Mouse (Mus musculus) thymus, adult 18-20 months (tissue): ENCODE results near the gene Mamstr.

Experiments
- DNase-seq, 2 experiments: peaks; one replicate each; pipeline ENCODE4 v3.0.0; 2022; ENCODE audit warnings: mixed read lengths in 2 of 2

The Mamstr gene

DNA sequence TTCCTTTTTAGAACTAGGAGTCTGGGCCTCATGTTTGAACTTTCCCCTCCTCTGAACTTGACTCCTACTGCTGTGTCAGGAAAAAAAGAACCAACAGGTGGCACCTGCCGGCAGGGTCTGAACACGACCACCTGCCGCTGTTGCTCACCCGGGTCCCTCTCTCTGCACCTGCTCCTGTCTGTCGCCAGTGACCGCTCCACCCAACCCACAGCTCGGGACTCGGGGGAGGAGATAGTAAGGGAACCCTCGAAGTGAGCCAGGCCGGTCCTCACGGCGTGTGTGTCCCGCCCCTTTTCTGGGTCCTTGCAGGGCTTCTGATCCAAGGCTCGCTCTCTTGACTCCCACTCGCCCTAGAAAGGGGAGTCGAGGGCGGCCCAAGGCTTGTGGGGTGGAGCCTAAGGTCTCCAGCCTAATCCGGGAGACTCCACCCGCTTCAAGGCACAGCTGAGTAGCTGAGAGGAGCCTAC lies at the start of gene Mamstr:
Gene Mamstr, plus strand, starts transcription at position 417 of the 467 bp plus-strand sequence.
- DNase-seq = no peak

DNA sequence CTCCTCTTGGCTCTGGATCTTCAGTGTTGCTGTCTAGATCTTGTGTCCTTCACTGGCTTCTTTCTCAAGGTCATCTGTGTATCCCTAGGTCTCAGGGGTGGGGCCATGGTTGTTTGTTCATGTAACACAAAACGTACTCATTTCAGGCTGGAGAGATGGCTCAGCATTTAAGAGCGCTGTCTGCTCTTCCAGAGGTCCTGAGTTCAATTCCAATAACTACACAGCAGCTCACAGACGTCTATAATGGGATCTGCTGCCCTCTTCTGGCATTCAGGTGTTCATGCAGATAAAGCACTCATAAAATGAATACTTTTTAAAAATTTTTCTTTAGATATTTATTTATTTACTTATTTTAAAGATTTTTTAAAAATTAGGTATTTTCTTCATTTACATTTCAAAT lies 48.9 kb upstream of the Mamstr start:
- no peak for DNase-seq

DNA sequence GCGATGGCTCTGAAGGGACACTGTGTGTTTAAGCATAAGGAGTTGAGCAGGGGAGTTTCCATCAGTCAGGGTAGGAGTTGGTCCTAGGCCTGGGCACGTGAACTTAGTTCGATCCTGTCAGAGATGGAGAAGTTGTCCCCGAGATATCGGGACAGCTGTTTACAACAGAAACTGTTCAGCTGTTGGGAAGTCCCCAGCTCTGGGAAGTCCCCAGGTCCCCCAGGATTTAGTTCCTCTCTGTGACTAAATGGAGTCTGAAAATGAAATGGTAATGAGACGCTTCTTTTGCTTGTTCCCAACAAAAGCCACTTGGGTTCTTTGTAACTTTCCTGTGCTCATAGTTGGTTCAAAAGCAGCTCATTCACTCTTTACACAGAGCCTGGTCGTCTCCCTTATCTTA lies 47.9 kb upstream of the Mamstr start:
- no peak for DNase-seq

DNA sequence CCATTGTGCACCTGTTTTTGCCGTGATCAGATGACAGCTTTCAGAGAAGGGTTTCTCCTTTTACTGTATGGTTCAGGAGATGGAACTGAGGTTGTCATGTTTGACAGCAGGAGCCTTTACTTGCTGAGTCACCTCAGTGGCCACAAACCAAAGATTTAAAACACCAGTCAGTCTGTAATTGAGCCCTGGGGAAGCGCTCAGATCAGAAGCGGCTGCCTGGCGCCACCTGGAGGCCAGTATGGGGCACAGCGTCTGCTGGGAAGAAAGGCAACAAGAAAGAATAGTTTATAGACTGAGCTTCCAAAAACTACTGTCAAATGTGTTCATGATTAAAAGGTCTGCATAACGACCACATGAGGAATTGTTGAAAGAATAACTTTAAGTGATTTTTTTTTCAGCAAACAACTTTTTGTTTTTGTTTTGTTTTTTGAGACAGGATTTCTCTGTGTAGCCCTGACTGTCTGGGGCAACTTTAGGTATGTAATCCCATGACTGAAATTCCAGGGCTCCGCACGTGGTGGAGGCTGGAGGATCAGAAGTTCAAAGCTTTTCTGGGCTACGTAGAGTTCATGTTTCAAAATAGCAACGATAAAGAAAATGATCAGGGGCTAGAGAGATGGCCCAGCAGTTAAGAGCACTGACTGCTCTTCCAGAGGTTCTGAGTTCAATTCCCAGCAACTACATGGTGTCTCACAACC lies 46.5 kb upstream of the Mamstr start:
- peak; percentile 46 to 49 for DNase-seq

DNA sequence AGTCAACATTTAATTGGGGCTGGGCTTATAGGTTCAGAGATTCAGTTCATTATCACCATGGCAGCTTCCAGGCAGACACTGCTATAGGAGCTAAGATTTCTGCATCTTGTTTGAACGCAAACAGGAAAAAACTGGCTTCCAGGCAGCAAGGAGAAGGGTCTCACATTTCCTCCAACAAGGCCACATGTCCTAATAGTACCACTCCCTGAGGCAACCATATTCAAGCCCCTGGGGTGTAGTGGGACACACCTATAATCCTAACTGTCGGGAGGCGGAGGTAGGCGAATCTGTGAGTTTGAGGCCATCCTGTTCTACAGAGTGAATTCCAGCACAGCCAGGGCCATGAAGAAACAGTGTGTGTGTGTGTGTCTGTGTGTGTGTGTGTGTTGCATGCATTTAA lies 44.6 kb upstream of the Mamstr start:
- no peak for DNase-seq

DNA sequence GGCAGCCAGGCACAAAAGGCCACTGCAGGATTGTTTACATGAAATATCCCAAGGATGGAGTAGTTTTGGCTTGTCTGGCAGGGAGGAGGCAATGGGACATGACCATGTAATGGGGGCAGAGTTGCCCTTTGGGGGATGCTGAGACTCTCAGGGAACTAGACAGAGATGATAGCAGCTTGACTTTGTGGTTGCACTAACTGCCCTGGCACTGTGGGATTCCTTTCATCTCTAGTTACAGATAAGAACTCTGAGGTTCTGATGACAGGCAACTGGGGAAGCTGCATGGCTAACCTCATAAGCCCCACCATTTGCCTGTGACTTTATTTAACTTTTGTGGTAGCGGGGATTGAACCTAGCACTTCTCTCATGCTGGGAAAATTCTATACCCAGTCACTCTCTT lies 43.7 kb upstream of the Mamstr start:
- DNase-seq = no peak

DNA sequence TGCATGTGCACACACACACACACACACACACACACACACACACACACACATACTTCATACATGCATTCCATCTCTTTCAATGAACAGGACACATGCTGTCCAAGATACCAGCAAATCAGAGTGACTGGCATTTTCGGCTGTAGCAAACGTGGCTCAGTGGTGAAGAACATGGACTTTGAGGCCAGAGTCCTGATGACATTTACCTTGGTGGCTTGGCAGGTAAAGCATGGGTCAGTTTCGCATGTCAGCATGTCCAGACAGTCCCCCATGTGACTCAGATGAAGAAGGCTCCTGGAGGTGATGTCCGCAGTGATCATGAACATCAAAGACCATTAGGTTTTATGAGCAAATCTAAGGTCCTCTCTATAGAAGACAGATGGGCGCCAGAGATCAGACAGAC lies 42.8 kb upstream of the Mamstr start:
- no peak for DNase-seq

DNA sequence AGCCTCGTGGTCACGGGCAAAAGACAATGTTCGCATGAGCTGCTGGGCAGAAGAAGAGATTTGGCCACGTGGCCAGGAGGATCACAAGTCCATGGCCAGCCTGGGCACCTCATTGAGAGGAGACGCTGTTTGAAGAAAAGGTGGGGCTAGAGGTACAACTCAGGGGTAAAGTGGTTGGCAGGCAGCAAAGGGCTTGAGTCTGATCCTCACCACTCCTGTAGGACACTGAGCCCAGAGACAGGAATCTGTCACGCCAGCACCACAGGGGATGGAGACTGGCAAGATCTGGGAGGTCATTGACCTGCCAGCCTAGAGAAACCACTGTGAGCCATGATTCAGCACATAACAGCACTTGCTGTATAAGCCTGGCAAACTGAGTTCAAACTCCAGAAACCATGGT lies 42.2 kb upstream of the Mamstr start:
- no peak for DNase-seq

DNA sequence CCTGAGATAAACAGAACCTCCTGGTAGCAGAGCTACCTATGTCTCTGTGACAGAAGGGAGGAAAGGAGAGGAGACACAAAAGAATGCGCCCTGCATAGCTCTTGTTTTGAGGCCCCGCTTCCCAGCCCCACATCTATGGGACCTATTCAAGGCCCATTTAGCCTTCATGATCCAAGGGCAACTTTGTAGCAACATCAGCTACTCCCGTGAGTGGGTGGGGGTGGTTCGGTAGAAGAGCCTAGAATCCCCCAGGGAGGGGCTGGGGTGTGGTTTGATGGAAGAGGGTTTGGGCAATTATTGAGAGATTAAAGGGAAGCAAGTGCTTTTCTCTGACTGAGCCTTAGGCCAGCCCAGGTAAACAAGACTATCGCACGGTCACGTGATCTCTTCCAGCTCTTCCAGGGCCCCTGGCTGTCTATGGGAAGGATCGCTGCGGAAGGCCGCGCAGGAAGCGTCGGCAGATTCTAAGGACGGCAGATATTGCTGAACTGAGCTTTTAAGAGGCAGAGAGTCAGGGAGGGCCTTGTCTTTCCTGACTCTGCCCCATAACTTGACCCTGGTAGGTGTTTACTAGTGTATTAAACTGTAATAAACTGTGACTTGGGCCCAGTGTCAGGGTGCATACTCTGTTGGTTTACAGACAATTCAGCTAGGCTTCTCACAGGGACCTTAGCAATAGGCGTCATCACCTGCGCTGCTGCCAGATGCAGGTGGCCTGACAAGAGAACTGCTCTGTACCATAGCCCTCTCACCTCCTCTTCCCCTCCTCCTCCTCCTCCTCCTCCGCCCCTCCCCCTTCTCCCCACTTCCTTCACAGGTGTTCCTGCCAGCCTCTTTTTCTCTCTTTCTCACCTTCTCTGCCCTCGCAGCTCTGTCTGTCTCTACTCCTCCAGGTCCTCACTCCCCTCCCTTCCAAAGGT lies 40.6 kb upstream of the Mamstr start:
- DNase-seq = peak; percentile 55 to 73

DNA sequence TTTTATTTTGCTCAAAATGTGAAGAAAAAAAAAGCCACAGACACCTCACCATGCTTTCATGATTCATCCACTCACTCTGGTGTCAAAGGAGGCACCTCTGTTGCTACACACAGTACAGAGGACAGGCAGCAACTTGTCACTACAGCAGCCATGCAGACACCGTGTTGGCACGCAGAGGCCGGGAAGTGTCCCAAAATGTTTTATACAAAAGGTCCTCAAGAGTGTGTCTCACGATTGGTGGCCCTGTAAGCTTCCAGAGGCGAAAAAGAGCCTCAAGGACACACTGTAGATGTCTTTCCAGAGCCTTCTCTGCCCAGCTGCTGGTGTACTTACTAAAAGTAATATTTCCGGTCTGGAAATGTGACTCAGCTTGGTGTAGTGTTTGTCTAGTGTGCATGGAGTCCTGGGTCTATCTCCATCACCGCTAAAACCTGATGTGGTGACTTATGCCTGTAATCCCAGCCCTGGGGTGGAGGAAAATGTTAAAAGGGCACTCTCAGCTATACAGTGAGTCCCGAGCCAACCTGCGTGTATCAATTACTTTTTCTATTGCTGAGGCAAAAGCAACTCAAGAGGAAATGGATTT lies 34.0 kb upstream of the Mamstr start:
- DNase-seq = no peak

DNA sequence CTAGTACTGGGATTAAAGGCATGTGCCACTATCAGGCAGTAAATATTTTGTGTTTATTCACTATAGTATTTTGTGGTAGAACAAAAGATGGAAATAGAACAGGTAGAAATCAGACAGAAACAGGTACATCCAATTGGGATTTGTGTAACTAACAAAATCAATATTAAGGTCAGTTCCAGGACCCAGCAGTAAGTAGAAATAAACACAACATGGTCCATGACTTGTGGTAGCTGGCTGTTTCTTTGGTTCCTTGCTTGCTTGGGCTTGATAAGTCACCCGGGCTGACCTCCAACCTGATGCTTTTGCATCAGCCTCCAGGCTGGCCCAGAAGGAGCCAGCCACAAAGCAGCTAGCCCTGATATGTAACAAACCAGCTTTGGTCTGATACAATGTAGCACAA lies 30.3 kb upstream of the Mamstr start:
- no peak for DNase-seq

DNA sequence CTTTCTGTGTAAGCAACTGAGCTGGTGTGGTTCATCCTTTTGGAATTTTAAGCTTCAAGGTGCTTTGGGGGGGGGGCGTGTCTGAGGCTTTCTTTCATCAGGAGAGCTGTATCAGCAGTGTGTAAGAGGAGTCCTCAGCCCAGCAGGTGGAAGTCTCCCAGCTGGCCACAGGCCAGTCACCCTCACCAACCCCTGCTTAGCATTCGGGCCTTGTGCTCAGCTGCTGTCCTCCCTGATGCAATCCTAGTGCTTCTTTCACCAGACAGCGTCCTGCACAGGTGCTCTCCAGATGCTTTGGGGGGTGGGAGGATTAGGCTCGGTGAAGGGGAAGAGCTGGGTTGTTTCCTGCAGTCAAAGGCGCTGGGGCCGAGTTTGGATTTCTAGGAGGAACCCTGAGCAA lies 23.5 kb upstream of the Mamstr start:
- no peak for DNase-seq

DNA sequence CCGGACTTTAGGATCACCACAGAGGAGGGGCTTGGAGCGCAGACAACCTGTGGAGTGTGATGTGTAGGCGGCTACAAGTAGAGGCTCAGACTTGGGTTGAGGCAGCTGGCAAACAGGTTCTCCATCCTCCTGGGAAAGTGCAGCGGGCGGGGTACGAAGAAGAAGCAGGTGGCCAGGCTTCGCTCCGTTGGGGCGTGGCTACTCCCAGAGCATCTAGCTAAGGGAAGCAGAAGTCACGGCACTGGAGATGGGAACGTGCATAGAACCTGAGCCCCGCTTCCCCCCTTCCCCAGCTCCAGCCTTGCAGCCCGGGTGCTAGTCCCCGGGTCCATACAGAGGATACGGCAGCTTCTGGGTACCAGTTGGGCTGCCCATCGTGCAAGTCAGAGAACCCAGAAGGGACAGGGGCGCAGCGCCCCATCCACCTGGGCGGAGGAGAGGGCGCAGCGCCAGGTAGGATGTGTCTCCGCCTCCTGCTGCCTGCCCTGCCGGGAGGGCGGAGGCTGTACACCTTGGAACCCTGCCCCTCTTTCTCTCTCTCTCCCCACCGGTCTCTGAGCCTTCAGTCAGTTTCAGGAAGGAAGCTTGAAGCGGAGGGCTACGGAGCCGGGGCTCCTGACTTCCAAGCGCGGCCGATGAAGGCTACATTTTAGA lies 22.6 kb upstream of the Mamstr start, which contains the start of gene Fut1:
Gene Fut1, plus strand, starts transcription at position 248 of the 654 bp plus-strand sequence.
- DNase-seq = no peak

DNA sequence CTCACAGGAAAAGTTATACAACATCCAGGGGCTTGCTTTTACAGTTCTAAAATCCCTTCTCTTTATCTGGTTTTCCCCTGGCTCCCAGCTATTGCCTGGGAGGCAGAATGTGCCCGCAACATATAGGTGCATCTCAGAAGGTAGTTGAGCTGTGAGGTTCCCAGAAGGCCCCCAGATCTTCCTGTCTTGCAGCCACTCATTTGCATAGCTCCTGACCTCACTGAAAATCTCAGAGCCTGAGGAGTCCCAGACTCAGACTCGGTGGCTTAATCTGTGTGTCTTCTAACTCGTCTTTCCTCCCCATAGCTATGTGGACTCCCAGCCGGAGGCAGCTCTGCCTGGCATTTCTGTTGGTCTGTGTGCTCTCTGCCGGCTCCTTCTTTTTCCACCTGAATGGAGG lies 21.5 kb upstream of the Mamstr start:
- no peak for DNase-seq

DNA sequence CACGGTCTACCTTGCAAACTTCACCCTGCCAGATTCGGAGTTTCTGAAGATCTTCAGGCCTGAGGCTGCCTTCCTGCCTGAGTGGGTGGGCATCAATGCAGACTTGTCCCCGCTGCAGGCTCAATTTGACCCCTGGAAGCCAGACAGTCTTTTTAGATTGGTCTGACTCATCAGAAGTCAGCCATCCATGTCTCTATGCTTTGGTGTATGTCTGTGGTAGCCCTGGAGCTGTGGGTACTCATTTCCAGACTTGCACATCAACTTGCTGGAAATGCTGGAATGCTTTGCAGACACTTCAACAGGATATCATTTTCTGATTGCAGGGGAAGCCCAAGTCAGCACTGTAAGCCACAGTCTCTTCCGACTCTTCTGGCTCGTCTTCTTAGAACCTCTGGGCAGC lies 20.2 kb upstream of the Mamstr start:
- no peak for DNase-seq

DNA sequence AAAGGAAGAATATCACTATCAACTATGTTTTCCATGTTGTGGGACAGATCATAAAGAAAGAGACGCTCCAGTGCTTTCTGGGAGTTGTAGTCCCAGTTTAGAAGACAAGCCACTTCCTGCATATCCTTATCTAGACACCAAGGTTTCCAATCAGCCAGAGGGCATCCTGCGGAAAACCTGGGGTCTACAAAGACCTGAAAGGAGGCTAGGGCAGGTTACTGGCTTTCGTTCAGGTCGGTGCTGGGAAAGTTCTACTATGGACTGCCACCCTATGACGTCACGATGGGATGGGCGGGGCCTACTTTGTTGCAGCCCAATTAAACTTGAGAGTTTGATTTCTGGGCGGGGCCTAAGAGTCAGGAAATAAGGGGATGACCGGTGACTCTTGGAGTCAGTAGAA lies 18.3 kb upstream of the Mamstr start, which contains the start of gene Izumo1:
Gene Izumo1, plus strand, starts transcription at position 369 of the 400 bp plus-strand sequence.
- DNase-seq = no peak

DNA sequence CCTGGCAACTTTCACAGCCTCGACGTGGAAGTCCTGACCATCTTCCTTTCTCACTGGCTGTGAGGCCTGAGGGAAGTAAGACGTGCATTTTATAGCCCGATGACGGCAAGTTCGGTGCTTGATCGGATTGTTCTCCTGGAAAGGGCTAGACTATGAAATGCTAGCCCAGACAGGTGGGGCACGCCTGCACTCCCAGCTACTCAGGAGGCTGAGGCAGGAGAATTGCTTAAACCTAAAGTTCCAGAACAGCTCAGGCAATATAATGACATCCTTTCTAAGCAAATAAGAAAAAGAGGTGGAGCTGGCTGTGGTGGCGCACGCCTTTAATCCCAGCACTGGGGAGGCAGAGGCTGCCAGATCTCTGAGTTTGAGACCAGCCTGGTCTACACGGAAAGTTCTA lies 16.3 kb upstream of the Mamstr start:
- no peak for DNase-seq

DNA sequence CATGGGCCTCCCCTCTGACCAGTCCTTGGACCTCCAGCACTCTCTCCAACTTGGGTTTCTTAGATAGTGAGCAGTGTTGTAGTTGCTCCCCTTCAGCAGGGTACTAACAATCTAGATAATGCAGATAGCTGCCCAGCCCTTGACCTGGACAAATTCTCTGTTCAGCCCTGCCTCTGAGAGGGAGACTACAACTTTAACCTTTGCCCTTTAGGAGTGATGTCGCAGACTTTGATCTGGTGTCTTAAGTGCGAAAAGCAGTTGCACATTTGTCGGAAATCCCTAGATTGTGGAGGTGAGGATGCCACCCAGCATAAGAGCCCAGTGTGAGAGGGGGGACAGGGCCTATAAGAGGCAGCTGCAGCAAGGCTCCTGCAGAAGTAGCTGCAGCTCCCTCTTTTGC lies 15.1 kb upstream of the Mamstr start:
- DNase-seq = no peak

DNA sequence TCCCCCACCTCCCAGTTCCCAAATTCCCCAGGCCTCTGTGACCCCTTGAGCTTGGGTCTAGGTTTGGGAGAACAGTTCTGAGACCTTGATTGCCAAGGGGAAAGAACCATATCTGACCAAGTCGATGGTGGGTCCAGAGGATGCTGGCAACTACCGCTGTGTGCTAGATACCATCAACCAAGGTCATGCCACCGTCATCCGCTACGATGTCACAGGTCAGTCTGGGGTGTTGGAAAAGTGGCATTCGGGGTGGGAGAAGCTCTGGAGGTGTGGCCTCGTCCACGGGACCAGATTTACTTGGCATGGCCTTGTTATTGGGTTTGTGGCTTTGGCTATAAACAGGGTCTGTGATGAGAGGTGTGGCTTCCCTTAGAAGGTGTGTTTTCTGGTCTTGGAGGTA lies 14.3 kb upstream of the Mamstr start:
- no peak for DNase-seq

DNA sequence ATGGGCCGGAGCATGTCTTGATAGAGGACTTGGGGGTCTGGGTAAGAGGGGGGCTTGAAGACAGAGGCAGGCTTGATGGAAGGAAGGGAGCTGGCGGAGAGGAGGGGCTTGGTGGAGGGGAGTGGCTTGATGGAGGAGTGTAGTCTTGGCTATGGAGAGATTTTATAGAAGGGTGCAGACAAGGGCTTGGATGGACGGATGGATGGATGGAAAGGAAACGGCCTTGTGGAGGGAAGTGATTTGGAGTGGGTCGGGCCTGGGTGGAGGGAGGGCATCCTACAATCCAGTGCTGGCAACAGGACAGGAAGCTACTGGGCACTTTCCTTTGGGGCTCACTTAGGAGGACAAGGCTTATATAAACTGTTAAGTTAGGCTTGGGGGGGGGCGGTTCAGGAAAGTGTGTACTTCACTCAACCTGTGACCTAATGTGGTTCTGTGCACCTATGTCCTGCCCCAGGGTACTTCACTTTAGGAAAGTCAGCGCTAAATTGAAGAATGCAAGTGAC lies 13.2 kb upstream of the Mamstr start:
- no peak for DNase-seq

DNA sequence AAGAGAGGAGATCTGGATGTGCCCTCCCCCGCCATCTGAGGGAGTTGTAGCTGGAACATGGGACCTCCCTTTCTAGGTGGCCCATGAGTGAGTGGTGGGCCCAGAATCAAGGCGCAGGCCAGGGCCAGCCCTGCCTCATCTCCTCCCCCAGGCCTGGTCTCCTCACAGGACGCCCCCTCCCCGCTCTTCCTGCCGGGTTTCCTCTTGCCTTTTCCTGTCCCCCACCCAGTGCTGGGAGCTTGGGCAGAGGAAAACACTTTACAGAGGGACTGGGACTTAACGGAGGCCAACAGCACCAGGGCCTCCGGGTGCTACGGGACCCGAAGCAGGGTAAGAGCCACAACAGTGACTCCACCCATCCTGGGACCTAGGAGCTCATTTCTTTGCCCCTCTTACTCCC lies 12.5 kb upstream of the Mamstr start, which contains the start of gene Rasip1:
Gene Rasip1, plus strand, starts transcription at position 228 of the 400 bp plus-strand sequence.
- no peak for DNase-seq
